Mouse (Mus musculus) heart, adult 9 months (tissue): ENCODE measurements around the gene 1700092M07Rik.

Experiments used
- DNase-seq, 2 experiments: peaks; one replicate each; pipeline ENCODE4 v3.0.0; 2022; ENCODE audit warnings: low spot score in 2 of 2

1700092M07Rik gene

DNA sequence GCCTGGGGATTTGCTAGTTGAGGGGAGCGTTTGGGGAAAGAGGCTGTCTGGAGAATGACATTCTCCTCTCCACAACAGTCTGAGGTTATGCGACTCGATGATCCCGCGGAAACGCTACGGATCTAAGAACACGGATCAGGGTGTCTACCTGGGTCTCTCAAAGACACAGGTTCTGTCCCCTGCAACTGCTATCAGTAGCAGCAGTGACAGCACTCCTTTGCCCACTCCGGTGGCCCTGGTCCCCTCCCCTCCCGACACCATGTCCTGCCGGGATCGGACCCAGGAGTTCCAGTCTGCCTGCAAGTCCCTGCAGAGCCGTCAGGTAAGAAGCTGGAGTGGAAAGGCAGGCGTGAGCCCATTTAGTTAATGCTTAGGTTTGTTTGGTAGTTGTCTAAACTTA lies 1.7 kb downstream of the 1700092M07Rik start:
- no peak for DNase-seq

DNA sequence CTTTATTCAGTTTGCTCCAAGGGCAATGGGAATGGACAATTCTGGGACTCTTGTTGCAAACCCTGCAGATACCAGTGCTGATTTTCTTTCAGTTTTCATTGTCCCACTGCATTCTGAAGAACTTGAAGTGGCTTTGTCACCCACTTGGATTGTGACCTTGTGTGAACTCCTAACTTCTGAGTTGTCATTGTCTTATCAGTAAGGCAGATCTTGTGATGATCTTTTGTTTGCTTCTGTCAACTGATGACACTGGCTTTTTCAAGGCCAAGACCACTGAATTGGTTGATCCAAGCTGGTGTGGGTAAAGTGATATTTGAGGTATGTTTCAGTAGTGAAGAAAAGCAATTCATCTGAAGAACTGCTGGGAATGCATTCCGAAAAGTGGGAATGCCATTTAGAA lies 4.9 kb downstream of the 1700092M07Rik start:
- DNase-seq = no peak

DNA sequence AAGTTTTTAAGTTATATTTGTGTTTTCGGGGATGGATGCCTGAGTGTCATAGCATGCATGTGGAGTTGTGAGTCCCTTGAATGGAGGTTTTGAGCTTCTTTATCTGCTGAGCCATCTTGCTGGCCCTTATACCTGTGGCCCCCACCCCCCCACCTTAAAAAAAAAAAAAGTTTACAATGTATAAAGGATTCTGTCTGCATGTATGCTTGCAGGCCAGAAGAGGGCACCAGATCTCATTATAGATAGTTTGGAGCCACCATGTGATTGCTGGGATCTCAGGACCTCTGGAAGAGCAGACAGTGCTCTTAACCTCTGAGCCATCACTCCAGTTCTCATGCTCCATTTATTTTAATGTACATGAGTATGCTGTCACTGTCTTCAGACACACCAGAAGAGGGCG lies 6.8 kb downstream of the 1700092M07Rik start:
- DNase-seq = no peak

DNA sequence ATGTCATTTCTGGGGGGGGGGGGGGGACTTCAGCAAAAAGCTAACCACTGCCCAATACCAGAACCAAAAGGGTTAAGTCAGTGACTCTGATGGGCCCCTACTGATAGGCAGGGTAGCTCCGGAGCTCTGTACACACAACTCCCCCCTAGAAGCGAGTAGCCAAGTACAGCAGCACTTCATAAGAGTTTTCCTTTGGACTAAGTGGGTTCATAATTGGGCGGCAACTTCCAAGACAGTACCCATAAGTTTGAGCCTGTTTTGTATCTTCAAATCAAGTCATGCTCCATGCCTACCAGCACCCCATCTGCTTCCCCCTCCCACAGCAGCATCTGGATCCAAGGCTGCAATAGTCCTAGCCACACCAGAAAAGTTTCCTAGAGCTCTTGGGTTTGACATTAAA lies 15.1 kb downstream of the 1700092M07Rik start:
- DNase-seq = no peak

DNA sequence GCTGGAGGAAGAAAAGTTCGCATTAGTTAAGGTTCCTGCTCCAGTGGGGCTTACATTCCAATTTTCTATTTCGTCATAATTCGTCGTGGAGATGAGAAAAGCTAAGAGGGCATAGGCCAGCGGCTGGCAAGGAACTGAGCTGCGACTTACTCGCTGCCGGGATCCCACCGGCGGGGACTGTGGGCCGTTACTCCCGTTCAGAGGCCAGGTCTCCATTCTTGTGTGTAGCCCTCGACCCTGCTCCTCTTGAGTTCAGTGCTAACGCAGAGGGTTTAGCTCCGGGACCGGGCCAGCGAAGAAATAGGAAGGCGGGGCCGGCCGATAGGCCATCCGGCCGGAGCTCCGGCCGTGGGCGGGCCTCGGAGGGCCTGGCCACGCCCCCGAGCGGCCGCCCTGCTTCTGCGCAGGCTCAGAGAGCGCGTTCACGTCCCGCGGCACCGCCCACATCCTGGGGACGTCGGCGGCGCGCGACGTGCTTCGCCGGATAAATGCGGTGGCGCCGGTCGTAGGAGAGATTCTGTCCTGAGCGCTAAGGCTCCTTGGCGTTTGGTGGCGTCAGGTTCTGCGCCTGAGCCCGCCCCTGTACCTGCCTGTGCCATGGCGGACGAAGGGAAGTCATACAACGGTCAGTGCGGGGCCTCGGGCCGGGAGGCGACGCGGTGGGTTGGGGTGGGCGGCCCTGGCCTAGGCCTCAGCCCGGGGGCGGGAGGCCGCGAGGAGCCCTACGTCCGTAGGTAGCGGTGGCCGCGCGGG lies 16.3 kb downstream of the 1700092M07Rik start, which contains the start of gene Nxf1:
Gene Nxf1 (plus strand): TSS at position 439 of the 753 bp plus-strand sequence.
- DNase-seq = peak; percentile 87 to 88

DNA sequence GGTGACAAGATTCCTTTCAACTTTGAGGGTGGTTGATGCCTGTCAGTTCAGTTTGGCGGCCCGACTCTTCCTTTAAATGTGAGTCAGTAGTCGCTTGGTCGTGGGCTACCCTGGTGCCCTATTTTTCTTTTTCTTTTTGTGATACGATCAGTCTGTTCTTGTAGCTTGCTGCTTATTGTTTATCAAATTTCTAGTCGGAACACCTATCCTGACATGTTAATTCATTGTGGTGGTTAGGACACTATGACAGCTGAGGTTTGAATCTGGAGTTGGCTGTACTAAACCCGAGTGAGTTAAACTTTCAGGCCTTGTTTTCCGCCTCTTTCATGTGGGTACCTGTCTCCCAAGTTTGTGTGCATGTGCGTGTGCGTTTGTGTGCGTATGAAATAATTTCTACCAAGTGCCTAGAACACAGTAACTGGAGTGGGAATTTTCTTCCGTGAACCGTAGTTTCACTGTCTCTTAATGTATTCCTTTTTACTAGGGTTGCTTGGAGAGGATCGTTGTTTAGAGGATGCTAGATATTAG lies 17.0 kb downstream of the 1700092M07Rik start:
- DNase-seq = no peak

DNA sequence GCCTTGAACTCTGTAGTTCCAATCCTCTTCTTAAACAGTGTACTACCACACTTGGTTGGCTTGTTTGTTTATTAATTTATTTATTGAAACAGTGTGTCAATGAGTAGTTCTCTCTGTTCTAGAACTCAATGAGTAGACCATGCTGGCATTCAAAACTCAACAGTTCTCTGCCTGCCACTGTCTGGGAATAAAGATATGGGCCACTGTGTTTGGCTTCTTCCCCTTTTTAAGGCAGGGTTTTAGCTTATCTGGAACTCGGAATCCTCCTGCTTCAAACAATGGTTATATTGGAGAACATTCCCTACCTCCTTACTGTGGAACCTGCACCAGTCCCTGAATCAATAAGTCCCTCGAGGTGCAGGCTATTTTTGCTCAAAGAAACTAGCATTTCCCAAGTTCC lies 18.4 kb downstream of the 1700092M07Rik start:
- no peak for DNase-seq

DNA sequence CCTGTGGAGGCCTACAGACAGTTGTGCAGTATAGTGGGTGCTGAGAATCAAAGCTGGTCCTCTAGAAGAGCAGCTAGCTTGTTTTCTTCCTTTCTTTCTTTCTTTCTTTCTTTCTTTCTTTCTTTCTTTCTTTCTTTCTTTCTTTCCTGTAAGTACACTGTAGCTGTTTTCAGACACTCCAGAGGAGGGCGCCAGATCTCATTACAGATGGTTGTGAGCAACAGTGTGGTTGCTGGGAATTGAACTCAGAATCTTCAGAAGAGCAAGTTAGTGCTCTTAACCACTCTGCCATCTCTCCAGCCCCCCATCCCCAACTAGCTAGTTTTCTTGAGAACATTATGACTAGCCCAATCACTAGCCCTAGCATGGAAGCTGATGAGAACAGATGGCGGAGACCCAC lies 20.2 kb downstream of the 1700092M07Rik start:
- no peak for DNase-seq

DNA sequence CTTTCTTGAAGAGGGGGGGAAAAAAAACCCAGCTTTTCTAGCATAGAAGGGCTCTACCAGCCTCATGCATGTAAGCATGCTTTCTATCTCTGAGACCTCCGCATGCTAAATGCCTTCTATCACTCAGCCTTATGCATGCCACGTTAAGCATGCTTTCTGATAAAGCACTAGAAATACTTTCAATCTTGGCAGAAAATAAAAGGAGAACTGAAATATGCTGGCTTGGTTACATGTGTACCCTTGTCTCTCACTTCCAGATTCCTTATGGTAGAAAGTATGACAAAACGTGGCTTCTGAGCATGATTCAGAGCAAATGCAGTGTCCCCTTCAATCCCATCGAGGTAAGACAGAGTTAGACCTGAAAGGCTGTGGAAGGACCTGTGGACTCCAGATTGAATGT lies 22.8 kb downstream of the 1700092M07Rik start:
- no peak for DNase-seq

DNA sequence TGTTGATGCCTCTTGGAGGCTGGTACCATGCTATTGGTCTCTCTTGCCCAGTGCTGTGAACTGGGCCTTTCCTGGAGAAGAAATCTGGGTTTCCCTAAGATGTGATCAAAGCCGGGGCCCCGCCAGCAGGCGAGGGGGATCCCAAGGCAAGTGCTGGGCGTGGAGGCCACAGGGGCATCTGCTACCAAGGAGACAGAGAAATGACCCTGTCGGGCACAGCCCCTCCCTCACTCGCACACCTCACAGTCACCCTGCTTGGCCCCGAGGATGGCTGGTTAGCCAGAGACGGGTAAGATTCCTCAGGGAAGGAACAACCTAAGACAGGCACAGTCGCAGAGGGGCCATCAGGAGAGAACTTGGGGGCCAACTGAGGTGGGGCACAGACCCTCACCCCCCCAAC lies 25.0 kb downstream of the 1700092M07Rik start:
- DNase-seq = no peak

DNA sequence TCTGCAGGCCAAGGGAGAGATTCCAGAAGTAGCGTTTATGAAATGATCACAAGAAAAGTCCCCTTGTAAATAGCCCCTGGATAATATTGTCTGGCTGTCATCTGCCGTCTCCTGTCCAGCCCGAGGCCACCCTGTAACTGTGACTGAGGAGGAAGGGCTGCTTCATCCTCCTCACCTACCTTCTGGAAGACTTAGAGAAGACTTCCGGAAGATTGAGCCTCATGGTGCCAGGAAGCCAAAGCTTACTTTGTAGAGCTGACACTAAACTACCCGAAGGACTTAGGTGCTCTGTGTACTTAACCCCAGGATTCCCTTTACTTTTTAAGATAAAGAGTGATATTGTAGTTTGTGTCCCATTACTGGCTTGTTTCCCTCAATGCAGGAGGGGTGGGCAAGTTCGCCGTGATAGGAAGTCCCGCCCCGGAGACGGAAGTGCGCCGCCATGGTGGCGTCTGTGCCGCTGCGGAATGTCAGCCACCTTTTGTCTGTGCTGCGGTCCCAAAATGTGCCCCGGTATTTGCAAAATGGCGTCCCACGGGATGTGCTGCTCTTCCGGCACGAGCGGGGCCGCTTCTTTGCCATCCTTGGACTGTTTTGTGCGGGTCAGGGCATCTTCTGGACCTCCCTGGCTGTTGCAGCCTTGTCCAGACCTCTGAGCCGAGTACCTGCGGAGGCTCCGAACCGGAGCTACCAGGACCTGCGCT lies 30.2 kb downstream of the 1700092M07Rik start, which contains the start of gene Tmem223:
Gene Tmem223 (plus strand): TSS at position 430 of the 704 bp plus-strand sequence.
- DNase-seq = peak; percentile 83 to 85

DNA sequence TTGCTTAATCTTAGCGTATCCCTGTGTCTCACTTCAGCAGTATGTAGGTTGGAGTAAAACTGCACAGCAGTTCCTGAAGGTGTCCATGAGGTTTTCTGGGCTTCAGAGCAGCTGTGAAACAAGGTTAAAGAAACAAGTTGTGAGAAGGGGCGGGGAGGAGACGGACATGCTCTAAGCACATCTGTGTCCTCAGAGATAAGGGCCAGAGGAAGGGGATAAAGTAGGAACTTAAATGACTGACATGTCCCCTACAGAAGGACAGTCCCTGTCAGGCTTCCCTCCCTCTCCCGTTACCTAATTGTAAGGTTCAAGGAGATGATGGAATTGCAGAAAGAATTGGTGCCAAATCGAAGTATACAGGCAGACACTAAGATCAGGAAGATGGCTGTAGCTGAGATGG lies 32.5 kb downstream of the 1700092M07Rik start:
- no peak for DNase-seq

DNA sequence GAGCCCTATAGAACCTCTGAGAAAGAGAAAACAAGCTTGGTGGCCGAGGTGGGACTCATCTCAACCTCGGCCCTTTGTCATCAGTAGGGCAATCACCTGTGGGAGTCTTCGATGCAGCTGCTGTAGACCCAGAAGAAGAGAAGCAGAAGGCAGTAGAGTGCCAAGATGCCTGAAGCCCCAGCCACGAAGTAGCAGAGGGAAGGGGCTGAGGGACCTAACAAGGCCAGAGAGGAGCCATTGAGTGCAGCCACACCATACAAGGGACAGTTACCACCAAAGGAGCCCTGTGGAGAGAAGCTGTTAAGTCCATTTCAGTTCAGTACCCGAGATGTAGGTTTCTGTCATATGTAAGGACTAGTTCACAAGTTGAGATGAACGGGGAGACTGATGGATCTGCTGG lies 32.9 kb downstream of the 1700092M07Rik start:
- DNase-seq = no peak

DNA sequence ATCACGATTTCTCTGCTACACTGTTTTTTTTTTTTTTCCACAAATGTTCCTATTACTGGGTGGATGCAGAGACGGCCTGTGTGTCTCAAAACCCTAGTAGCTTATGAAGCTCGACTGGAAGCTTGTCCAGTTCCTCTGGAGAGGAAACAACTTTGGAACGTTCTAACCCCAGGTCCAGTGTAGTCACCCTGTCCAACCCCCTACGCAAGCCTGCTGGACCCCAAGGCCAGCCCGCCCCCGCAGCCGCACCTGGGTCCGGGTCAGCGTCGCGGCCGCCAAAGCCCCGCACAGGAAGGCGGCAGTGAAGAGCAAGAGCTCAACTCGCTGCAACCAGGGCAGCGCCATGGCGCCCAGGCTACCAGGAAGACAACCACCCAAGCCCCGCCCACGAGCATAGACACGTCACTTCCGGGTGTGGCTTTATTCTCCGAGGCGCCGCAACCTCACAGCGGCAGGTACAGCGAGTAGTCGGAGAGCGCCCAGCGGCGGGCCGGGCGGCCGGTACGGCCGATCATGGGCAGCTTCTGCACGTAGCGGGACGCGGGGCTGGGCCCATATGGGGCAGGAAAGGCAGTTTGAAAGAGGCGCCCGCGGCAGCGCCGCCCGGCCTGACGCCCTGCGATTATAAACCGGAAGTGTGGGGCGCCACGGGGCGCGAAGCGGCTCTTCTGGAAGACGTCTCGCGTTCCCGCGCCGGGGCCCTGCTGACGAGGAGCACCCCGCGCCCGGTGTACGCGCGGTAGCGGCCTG lies 33.7 kb downstream of the 1700092M07Rik start, which contains the start of gene Tmem179b:
Gene Tmem179b (minus strand): TSS at position 382 of the 750 bp plus-strand sequence.
- peak; percentile 93 to 95 for DNase-seq

DNA sequence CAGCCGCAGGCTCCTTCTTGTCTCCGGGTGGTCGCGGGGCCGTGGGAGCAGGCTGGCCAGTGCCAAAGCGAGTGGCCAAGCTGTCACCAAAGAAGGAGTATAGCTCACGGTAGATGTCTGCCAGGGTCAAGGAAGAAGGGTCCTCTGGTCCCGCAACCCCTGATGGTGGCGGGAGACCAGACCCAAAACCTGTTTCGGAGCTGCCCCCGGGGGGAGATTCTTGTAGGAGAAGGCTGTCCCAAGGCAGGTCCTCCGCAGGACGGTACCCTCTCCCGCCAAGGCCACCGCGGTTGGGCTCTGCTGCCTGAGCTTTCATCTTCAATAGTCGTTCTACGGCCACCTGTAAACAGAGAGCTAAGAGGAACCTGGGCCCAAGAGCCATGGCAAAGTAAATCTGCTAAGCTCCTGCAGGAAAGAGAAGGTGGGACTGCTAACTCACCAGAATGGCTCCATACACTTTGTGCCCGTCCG lies 34.5 kb downstream of the 1700092M07Rik start:
- peak in 1 of 2 experiments; percentile 32 for DNase-seq

DNA sequence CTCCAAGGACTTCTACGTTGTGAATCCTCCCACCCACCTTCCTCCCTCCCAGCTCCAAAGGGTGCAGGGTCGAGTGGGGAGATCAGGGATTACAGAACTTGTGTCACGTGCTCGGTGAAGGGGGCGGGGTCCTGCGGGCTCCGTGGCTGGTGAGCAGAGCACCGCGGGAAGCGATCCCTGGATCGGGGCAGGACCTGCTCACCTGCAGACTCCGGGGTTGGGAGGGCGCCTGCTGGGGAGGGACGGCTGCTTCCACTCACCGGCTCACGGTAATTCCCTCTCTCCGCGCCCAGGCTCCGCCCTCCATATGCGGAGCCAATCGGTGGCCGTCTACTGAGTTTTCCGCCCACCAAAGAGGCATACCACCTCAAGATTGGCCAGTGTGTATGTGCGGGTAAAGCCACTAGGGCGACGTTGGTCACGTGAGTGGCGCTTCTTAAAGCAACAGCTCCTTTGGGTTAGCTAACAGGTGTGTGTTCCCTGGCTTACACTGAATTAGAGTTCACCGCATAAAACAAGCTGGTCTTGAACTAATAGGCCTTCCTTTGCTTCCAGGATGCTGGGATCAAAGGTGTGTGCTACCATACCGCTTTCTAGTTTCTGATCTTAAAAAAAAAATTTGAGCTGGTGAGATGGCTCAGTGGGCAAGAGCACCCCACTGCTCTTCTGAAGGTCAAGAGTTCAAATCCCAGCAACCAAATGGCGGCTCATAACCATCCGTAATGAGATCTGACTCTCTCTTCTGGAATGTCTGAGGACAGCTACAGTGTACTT lies 45.7 kb downstream of the 1700092M07Rik start, which contains the start of gene Taf6l:
Gene Taf6l (minus strand): TSS at position 410 of the 774 bp plus-strand sequence.
- peak; percentile 94 to 97 for DNase-seq

DNA sequence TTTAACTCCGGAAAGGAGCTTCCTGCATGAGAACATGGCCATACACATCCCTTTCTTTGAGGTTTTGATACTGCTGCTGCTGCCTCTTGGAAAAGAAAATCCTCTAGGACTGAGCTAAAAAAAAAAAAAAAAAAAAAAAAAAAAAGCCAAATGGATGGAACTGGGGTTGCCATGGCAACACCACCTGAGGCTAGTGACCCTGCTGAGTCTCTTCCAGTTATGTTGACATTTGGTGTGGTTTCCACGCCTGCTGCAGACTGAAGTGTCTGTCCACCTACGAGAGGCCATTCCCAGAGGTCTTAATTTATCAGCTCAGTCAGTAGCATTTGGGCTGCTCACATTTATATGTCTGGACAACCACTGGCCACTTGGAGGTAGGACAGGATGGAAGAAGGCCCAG lies 48.0 kb downstream of the 1700092M07Rik start:
- DNase-seq = no peak

DNA sequence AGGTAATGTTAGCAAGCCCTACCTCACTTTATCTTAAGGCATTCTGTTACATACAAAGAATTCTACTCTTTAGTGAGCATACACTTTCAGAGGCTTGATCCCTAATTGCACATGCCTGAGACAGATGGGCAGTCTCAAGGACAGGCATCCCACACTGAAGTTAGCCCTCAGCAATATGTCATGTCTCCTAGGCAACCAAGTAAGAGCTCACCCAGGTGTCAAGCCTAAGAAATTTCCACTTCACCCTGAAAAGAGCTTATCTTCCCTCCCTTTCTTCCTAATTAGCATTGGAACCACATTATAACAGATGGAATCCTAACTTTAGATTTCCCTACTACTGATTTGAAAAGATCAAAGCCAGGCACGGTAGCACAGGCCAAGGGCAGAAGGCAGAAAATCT lies 48.7 kb downstream of the 1700092M07Rik start:
- no peak for DNase-seq

DNA sequence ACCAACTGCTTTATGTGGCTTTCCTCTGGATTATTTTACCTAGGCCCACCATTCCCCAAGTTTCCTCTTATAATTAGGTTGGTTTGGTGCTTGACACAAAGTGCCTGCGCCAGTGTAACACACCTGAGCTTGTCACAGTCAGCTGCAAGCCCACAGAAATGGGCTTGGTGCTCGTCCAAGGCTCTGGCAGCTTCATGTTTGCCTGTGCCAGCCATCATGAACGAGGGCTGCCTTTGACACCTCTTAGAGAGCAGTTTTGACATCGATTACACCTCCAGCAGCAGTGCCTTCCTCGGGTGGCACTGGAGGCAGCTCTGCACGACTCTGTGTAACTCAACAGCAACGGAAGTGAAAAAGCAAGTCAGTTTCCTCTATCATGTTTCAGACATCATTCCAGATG lies 49.7 kb downstream of the 1700092M07Rik start:
- DNase-seq = no peak
